Mouse (Mus musculus): ENCODE data around the gene Ttc7b. TPM values are rescaled to one million over a fixed set of nuclear protein-coding genes. Genes with fewer than 3 reads are reported as not detected.

Ttc7b gene
- polyA plus RNA-seq, 1 experiment from 2014 or later, result 4.0 TPM

DNA sequence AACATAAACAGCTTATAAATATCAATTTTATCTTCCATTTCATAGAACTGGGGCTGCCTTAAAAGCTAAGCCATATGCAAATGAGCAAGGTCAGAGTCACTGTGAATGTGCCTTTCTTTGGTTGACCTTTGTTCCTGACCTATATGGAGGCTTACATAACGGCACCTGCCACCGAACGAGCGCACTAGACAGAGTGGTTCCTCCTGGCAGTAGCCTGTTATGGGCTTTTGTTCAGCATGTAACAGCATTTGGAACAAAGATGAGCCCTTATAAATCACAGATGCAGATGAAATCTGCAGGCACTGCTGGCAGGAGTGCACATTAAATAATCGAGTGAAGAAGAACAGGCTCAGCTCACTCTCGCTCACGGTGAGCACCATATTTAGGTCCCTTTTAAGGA, 179.0 kb downstream of the Ttc7b start:
- H3K9me3 ChIP-seq (ENCODE audit: control insufficient read depth), result no peaks in the 10 kb centered on the region
- WGBS, result 44% methylated on average over 7 of the region's 7 CpGs
- no peak overlapping the region for H3K4me2 ChIP-seq (replicated peaks; ENCODE audit: low read depth)
- H3K27ac ChIP-seq (ENCODE audit: low read depth, low read length), result no peak overlapping the region
- TF ChIP-seq CTCF (IDR thresholded peaks at IDR 0.05; ENCODE audit: low read depth), result no peak
- no peak overlapping the region for H3K9ac ChIP-seq (ENCODE audit: low read depth, low read length)
- H3K36me3 ChIP-seq (ENCODE audit: control insufficient read depth, insufficient read depth), result peaks cover 18% of the 10 kb centered on the region
- no peaks in the 10 kb centered on the region for H3K4me1 ChIP-seq (replicated peaks; ENCODE audit: control insufficient read depth, insufficient read depth, low read length)
- no peak for ATAC-seq
- H3K27me3 ChIP-seq (replicated peaks; ENCODE audit: control insufficient read depth, insufficient read depth, low read length), result no peaks in the 10 kb centered on the region
- no peak overlapping the region for H3K4me3 ChIP-seq (ENCODE audit: low read depth, low read length)

- 97% methylated on average over 7 of the region's 7 CpGs for WGBS
- peaks cover 11% of the 10 kb centered on the region for H3K36me3 ChIP-seq (ENCODE audit: control insufficient read depth, insufficient read depth)
- H3K27ac ChIP-seq (ENCODE audit: low read depth, low read length), result no peak overlapping the region
- H3K9ac ChIP-seq (ENCODE audit: low read depth, low read length), result no peak overlapping the region
- no peak for TF ChIP-seq CTCF (IDR thresholded peaks at IDR 0.05; ENCODE audit: low read depth)
- H3K4me1 ChIP-seq (replicated peaks; ENCODE audit: control insufficient read depth, insufficient read depth, low read length), result no peaks in the 10 kb centered on the region
- H3K4me2 ChIP-seq (replicated peaks; ENCODE audit: low read depth), result no peak overlapping the region
- no peaks in the 10 kb centered on the region for H3K9me3 ChIP-seq (ENCODE audit: control insufficient read depth)
- H3K27me3 ChIP-seq (replicated peaks; ENCODE audit: control insufficient read depth, insufficient read depth, low read length), result no peaks in the 10 kb centered on the region
- H3K4me3 ChIP-seq (ENCODE audit: low read depth, low read length), result no peak overlapping the region
- ATAC-seq, result no peak
Measured at GRCm38 (mm10) chr12:100340901-100341460, 179.6 kb downstream of the Ttc7b start.

DNA sequence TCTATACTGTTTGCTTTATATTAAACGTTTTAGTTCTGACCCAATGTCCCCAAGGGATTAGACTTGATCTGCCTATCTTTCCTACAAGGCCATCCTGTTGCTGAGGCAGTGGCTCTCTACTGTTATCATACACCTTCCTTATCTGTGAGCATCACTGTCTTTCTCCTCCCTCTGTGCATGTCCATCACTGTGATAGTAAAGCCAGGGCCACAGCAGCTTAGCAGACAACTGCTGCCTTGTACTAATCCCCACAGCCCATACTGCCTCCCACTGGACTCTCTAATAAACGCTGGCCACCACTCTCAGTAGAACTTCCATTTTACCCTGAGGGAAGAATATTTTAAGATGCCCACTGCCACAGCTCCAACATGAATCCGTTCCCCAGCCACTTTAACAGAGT, 182.6 kb downstream of the Ttc7b start:
- WGBS, result 56% methylated on average over 3 of the region's 3 CpGs
- no peaks in the 10 kb centered on the region for H3K27me3 ChIP-seq (replicated peaks; ENCODE audit: control insufficient read depth, insufficient read depth, low read length)
- H3K27ac ChIP-seq (ENCODE audit: low read depth, low read length), result no peak overlapping the region
- ATAC-seq, result no peak
- H3K9me3 ChIP-seq (ENCODE audit: control insufficient read depth), result no peaks in the 10 kb centered on the region
- H3K4me2 ChIP-seq (replicated peaks; ENCODE audit: low read depth), result no peak overlapping the region
- TF ChIP-seq CTCF (IDR thresholded peaks at IDR 0.05; ENCODE audit: low read depth), result peak; percentile 66
- 0 out of 2 replicates have a peak, but pooled peaks cover 3% of the 10 kb centered on the region for H3K36me3 ChIP-seq (ENCODE audit: control insufficient read depth, insufficient read depth)
- no peak overlapping the region for H3K9ac ChIP-seq (ENCODE audit: low read depth, low read length)
- no peaks in the 10 kb centered on the region for H3K4me1 ChIP-seq (replicated peaks; ENCODE audit: control insufficient read depth, insufficient read depth, low read length)
- no peak overlapping the region for H3K4me3 ChIP-seq (ENCODE audit: low read depth, low read length)

GRCm38 (mm10) chr12:100337351-100338018, 183.1 kb downstream of the Ttc7b start:
- 70% methylated on average over 5 of the region's 5 CpGs for WGBS

DNA sequence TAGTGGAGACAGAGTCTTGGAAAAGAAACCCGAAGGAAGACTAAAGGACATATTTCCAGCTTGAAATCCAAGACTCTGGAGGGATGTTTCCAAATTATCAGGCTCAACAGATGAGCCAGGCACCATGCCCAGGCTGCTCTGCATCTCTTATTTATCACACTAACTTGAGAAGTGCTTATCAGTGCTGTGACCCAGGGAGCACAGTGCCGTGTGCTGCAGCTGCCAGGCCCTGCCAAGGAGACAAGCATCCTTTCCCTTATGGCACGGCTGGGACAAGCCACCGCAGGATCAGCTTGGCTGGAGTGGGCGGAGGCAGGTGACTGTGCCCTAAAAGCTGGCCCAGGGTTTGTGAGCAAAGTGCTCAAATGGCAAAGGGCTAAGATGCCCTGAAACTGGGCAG, 184.4 kb downstream of the Ttc7b start:
- no peak overlapping the region for H3K4me2 ChIP-seq (replicated peaks; ENCODE audit: low read depth)
- H3K27me3 ChIP-seq (replicated peaks; ENCODE audit: control insufficient read depth, insufficient read depth, low read length), result no peaks in the 10 kb centered on the region
- 69% methylated on average over 5 of the region's 5 CpGs for WGBS
- H3K4me1 ChIP-seq (replicated peaks; ENCODE audit: control insufficient read depth, insufficient read depth, low read length), result no peaks in the 10 kb centered on the region
- H3K27ac ChIP-seq (ENCODE audit: low read depth, low read length), result no peak overlapping the region
- ATAC-seq, result no peak
- no peak for TF ChIP-seq CTCF (IDR thresholded peaks at IDR 0.05; ENCODE audit: low read depth)
- no peaks in the 10 kb centered on the region for H3K9me3 ChIP-seq (ENCODE audit: control insufficient read depth)
- peaks cover 7% of the 10 kb centered on the region; the same call in 1 of the 2 replicates for H3K36me3 ChIP-seq (ENCODE audit: control insufficient read depth, insufficient read depth)
- H3K9ac ChIP-seq (ENCODE audit: low read depth, low read length), result no peak overlapping the region
- H3K4me3 ChIP-seq (ENCODE audit: low read depth, low read length), result no peak overlapping the region

More at GRCm38 (mm10) chr12:100337351-100338018, 183.1 kb downstream of the Ttc7b start:
- ATAC-seq, result no peak
- Histone ChIP-seq H3K36me3 (ENCODE audit: control insufficient read depth, insufficient read depth) (0 out of 2 replicates have a peak, but pooled peaks cover 3% of the 10 kb centered on the region), H3K4me1 (replicated peaks; ENCODE audit: control insufficient read depth, insufficient read depth, low read length) (no peaks in the 10 kb centered on the region), H3K4me2 (replicated peaks; ENCODE audit: low read depth) (no peak overlapping the region), H3K27ac (ENCODE audit: low read depth, low read length) (no peak overlapping the region), H3K27me3 (replicated peaks; ENCODE audit: control insufficient read depth, insufficient read depth, low read length) (no peaks in the 10 kb centered on the region), H3K4me3 (ENCODE audit: low read depth, low read length) (no peak overlapping the region), H3K9me3 (ENCODE audit: control insufficient read depth) (no peaks in the 10 kb centered on the region), H3K9ac (ENCODE audit: low read depth, low read length) (no peak overlapping the region)
- TF ChIP-seq CTCF (IDR thresholded peaks at IDR 0.05; ENCODE audit: low read depth), result peak; percentile 79

- TF ChIP-seq CTCF (IDR thresholded peaks at IDR 0.05; ENCODE audit: low read depth), result no peak
- 95% methylated on average over 6 of the region's 6 CpGs for WGBS
- peaks cover 10% of the 10 kb centered on the region; the same call in 1 of the 2 replicates for H3K36me3 ChIP-seq (ENCODE audit: control insufficient read depth, insufficient read depth)
Measured at GRCm38 (mm10) chr12:100331806-100332205, 188.8 kb downstream of the Ttc7b start.

More at GRCm38 (mm10) chr12:100331806-100332205, 188.8 kb downstream of the Ttc7b start:
- H3K4me1 ChIP-seq (replicated peaks; ENCODE audit: control insufficient read depth, insufficient read depth, low read length), result no peaks in the 10 kb centered on the region
- no peak overlapping the region for H3K4me3 ChIP-seq (ENCODE audit: low read depth, low read length)
- no peaks in the 10 kb centered on the region for H3K9me3 ChIP-seq (ENCODE audit: control insufficient read depth)
- no peak for ATAC-seq
- no peaks in the 10 kb centered on the region for H3K27me3 ChIP-seq (replicated peaks; ENCODE audit: control insufficient read depth, insufficient read depth, low read length)
- no peak overlapping the region for H3K4me2 ChIP-seq (replicated peaks; ENCODE audit: low read depth)
- H3K9ac ChIP-seq (ENCODE audit: low read depth, low read length), result no peak overlapping the region
- H3K27ac ChIP-seq (ENCODE audit: low read depth, low read length), result no peak overlapping the region
